Mouse (Mus musculus): Measurements from ENCODE around the gene Mrpl43. TPM values are rescaled to one million over a fixed set of nuclear protein-coding genes. Genes with fewer than 3 reads are reported as not detected.

The Mrpl43 gene
- polyA plus RNA-seq, 1 experiment from 2014 or later = 71.4 TPM

DNA sequence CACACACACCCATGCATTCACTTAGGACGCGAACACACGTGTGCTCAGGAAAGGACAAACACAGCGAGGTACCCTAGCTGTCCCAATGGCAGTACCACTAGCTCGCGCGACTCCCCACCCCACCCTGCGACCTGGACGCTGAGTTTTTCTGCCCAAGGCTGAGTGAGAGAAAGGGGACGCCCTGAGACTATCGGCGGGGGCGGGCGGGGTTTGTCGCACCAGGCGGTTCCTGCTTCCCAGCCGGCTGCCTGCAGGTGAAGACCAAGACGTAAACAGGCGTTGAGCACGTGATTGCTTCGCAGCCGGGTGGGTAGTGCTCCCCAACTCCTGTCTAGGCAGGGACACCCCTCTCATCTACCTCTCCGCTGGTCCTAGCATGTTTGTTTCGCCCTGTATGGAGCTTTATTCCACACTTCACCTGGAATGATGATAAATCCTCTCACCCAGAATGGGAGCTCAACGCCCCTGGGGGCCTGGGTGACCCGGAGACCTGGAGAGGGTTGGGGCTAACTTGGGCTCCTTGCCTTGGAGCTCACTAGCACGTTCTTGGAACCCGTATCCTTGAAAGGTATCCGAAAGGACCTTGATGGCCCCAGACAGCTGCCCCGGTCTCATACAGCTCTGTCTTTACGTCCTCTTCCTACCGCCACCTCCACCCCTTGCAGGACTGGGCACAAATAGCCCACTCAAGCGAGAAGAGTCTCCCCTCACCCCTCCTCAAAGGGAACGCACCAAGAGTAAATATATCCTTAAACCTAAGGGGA, 9.5 kb upstream of the Mrpl43 start:
- no peaks in the 10 kb centered on the region for H3K9me3 ChIP-seq (ENCODE audit: control insufficient read depth, low read length)
- ATAC-seq (replicated peaks; ENCODE audit: low FRiP score) (0 out of 2 replicates have a peak, but pooled peaks have one; percentile 13), DNase-seq (ENCODE audit: low spot score) (peak; percentile 73)
- H3K4me2 ChIP-seq (ENCODE audit: low read depth, low read length, severe bottlenecking) = peak overlapping the region; percentile 90
- H3K4me3 ChIP-seq (ENCODE audit: low read depth, low read length) = peak overlapping the region; percentile 42
- H3K9ac ChIP-seq (ENCODE audit: low read length) = peak overlapping the region; percentile 57
- H3K36me3 ChIP-seq (ENCODE audit: control insufficient read depth, insufficient read depth, low read length) = no peaks in the 10 kb centered on the region; the same call in 1 of the 2 replicates
- H3K27me3 ChIP-seq (ENCODE audit: control insufficient read depth, insufficient read depth, low read length) = no peaks in the 10 kb centered on the region
- peak overlapping the region; percentile 96 for H3K27ac ChIP-seq (ENCODE audit: low read depth, low read length)
- H3K4me1 ChIP-seq (replicated peaks; ENCODE audit: control insufficient read depth, insufficient read depth, low read length) = peaks cover 29% of the 10 kb centered on the region
- WGBS = under 1% methylated on average over 34 of the region's 34 CpGs

DNA sequence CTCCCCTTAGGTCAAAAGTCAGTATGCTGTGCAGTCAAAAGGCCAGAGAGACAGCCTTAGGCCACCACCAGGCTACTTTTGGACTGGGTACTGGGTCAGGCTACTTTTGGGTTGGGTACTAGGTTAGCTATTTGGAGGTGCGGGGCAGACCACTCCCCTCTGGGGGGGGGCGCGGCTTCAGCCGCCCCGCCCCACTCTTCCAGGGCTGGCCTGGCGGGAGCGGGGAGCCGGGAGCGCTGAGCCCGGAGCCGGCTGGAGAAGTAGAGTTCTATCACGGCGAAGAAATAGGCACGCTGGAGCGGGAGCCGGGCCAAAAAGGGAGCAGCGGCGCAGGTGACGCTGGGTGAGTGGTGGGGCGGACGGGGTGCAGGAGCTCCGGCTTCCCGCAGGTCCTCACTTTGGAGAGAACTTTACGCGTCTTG, 8.8 kb upstream of the Mrpl43 start:
- ATAC-seq (replicated peaks; ENCODE audit: low FRiP score) = 0 out of 2 replicates have a peak, but pooled peaks have one; percentile 9
- peak overlapping the region; percentile 90 for H3K4me2 ChIP-seq (ENCODE audit: low read depth, low read length, severe bottlenecking)
- peaks cover 25% of the 10 kb centered on the region for H3K4me1 ChIP-seq (replicated peaks; ENCODE audit: control insufficient read depth, insufficient read depth, low read length)
- H3K9ac ChIP-seq (ENCODE audit: low read length) = peak overlapping the region; percentile 57
- H3K9me3 ChIP-seq (ENCODE audit: control insufficient read depth, low read length) = no peaks in the 10 kb centered on the region
- no peaks in the 10 kb centered on the region for H3K27me3 ChIP-seq (ENCODE audit: control insufficient read depth, insufficient read depth, low read length)
- peak overlapping the region; percentile 42 for H3K4me3 ChIP-seq (ENCODE audit: low read depth, low read length)
- H3K36me3 ChIP-seq (ENCODE audit: control insufficient read depth, insufficient read depth, low read length) = no peaks in the 10 kb centered on the region; the same call in 1 of the 2 replicates
- 1% methylated on average over 25 of the region's 25 CpGs for WGBS
- DNase-seq (ENCODE audit: low spot score) = peak; percentile 75
- 0 out of 2 replicates have a peak overlapping the region, but pooled peaks have one; percentile 25 for H3K27ac ChIP-seq (ENCODE audit: low read depth, low read length)

DNA sequence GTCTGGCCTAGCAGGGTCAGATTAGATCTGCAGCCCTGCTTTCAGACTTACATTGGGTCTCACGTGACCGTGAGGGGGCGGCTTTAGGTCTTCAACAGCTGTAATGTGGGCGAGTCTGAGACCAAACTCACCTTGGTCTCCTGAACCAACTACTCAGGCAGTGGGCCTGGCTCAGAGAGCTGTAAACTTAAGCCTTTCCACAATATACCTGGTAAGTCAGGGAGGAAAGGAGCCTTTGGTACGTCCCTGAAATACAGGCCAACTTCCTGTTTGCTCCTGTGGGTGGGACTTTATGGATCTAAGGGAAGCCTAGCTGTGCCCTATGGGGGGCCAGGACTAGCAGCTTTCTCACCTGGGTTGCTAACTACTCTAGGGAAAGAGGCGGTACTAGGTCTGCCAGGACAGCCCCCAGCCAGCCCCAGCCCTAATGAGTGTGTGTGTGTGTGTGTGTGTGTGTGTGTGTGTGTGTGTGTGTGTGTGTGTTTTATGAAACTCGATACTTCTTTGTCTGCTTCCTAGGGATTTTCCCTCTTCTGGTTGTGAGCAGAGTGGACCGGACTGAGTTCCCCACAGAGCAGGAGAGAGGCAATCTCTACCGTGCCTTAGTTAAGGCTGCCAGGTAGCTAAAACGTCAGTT, 8.2 kb upstream of the Mrpl43 start, which contains the start of gene Lzts2:
Gene Lzts2, plus strand, starts transcription at position 80 of the 637 bp plus-strand sequence.
- Histone ChIP-seq H3K9me3 (ENCODE audit: control insufficient read depth, low read length) (no peaks in the 10 kb centered on the region), H3K4me2 (ENCODE audit: low read depth, low read length, severe bottlenecking) (peak within 1 kb of the TSS; percentile 90), H3K4me1 (replicated peaks; ENCODE audit: control insufficient read depth, insufficient read depth, low read length) (peaks cover 25% of the 10 kb centered on the region), H3K36me3 (ENCODE audit: control insufficient read depth, insufficient read depth, low read length) (no peaks in the 10 kb centered on the region; the same call in 1 of the 2 replicates), H3K27me3 (ENCODE audit: control insufficient read depth, insufficient read depth, low read length) (no peaks in the 10 kb centered on the region), H3K4me3 (ENCODE audit: low read depth, low read length) (peak within 1 kb of the TSS; percentile 42), H3K9ac (ENCODE audit: low read length) (peak within 1 kb of the TSS; percentile 57), H3K27ac (ENCODE audit: low read depth, low read length) (0 out of 2 replicates have a peak within 1 kb of the TSS, but pooled peaks have one; percentile 25)
- 12% methylated on average over 10 of the region's 10 CpGs for WGBS
- DNase-seq (ENCODE audit: low spot score) (peak; percentile 57), ATAC-seq (replicated peaks; ENCODE audit: low FRiP score) (no peak)

DNA sequence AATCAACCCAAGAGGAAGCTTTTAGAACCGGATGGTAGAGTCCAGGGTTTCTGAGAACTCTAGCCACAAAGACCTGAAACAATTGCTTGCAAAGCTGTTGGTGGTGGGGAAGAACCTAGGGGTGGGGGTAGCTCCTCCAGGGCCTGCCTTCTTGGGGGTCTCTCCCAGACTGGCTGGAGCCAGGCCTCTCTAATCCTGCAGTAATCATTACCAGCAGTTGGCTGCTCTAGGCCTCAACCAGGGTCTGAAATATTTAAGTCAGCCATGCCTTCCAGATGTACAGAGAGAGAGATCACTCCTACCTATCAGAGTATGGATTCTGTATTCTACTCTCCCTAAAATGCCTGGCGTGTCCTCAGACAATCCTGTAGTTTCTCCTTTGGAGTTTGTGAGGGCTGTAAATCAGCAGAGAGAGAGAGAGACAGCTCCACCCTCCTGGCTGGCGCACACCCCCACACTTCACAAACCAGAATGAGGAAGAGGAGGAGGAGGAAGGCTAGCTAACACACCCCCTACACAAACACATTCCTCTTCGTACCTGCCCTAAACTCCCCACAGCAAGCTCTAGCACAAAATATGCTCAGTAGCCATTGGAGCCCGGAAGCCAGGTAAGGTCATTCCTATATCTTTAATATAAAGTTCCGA, 7.5 kb upstream of the Mrpl43 start:
- no peak for DNase-seq (ENCODE audit: low spot score)
- ATAC-seq (replicated peaks; ENCODE audit: low FRiP score) = no peak
- H3K9ac ChIP-seq (ENCODE audit: low read length) = no peak overlapping the region
- no peaks in the 10 kb centered on the region; the same call in 1 of the 2 replicates for H3K36me3 ChIP-seq (ENCODE audit: control insufficient read depth, insufficient read depth, low read length)
- no peak overlapping the region for H3K27ac ChIP-seq (ENCODE audit: low read depth, low read length)
- no peak overlapping the region for H3K4me2 ChIP-seq (ENCODE audit: low read depth, low read length, severe bottlenecking)
- no peaks in the 10 kb centered on the region for H3K9me3 ChIP-seq (ENCODE audit: control insufficient read depth, low read length)
- 64% methylated on average over 6 of the region's 6 CpGs for WGBS
- H3K4me1 ChIP-seq (replicated peaks; ENCODE audit: control insufficient read depth, insufficient read depth, low read length) = peaks cover 24% of the 10 kb centered on the region
- H3K27me3 ChIP-seq (ENCODE audit: control insufficient read depth, insufficient read depth, low read length) = no peaks in the 10 kb centered on the region
- H3K4me3 ChIP-seq (ENCODE audit: low read depth, low read length) = no peak overlapping the region

DNA sequence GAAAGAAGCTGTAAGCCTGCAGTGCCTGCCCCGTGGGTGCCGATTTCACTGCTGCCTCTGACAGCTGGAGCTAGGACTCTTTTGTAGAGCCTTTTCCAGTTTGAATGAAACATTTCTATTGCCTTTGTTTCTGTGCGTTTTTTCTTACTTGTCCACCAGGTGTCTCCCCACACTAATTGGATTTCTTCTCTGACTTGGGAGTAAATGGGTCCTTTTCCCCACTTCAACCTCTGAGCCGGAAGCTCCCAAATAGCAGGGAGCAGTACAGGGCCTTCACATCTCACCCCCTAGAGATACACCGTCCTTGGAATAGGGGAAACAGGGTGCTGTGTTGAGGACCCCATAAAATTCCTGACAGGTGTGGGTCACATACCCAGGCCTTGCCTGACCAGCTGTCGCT, 6.4 kb upstream of the Mrpl43 start:
- Histone ChIP-seq H3K4me2 (ENCODE audit: low read depth, low read length, severe bottlenecking) (no peak overlapping the region), H3K9me3 (ENCODE audit: control insufficient read depth, low read length) (no peaks in the 10 kb centered on the region), H3K4me3 (ENCODE audit: low read depth, low read length) (no peak overlapping the region), H3K4me1 (replicated peaks; ENCODE audit: control insufficient read depth, insufficient read depth, low read length) (peaks cover 22% of the 10 kb centered on the region), H3K27me3 (ENCODE audit: control insufficient read depth, insufficient read depth, low read length) (no peaks in the 10 kb centered on the region), H3K27ac (ENCODE audit: low read depth, low read length) (0 out of 2 replicates have a peak overlapping the region, but pooled peaks have one; percentile 50), H3K9ac (ENCODE audit: low read length) (peak overlapping the region; percentile 27; the same call in 1 of the 2 replicates), H3K36me3 (ENCODE audit: control insufficient read depth, insufficient read depth, low read length) (no peaks in the 10 kb centered on the region; the same call in 1 of the 2 replicates)
- no peak for DNase-seq (ENCODE audit: low spot score)
- WGBS = 39% methylated on average over 6 of the region's 6 CpGs
- no peak for ATAC-seq (replicated peaks; ENCODE audit: low FRiP score)

DNA sequence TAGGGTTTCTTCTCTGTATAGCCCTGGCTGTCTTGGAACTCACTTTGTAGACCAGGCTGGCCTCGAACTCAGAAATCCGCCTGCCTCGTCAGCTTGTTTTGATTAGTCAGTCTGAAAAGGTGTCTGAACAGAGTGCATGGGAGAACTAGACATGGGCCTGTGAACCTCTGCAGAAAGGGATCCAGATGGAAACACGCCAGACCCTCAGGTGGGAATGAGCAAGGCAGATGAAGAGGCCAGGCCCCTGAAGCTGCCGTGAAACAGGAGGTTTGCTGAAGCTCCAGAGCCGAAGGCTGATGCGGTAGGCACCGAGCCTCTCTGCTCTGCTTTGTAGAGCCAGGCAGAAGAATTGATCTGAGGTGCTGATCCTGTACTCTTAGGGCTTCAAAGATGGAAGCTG, 6.0 kb upstream of the Mrpl43 start:
- Histone ChIP-seq H3K4me2 (ENCODE audit: low read depth, low read length, severe bottlenecking) (no peak overlapping the region), H3K4me1 (replicated peaks; ENCODE audit: control insufficient read depth, insufficient read depth, low read length) (peaks cover 25% of the 10 kb centered on the region), H3K9ac (ENCODE audit: low read length) (peak overlapping the region; percentile 27; the same call in 1 of the 2 replicates)

DNA sequence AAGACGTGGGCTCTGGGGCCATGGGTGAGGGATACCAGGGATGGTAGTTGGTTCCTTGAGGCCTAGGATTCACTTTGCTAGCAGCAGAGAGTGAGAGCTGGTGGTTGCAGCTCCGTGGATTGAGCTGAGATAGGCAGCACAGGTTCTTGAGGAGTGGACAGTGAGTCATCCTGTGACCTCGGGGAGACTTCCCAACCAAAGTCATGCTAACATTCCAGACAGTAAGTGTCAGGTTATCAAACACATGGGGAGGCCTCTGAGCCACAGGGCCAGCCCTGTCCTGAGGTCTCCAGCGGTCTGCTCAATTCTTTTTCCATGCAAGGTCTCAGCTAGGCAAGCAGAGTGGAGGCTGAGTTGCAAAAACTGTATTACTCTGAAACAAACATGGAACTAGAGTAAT, 4.4 kb upstream of the Mrpl43 start:
- Histone ChIP-seq H3K27ac (ENCODE audit: low read depth, low read length) (no peak overlapping the region), H3K4me2 (ENCODE audit: low read depth, low read length, severe bottlenecking) (no peak overlapping the region), H3K4me3 (ENCODE audit: low read depth, low read length) (no peak overlapping the region), H3K4me1 (replicated peaks; ENCODE audit: control insufficient read depth, insufficient read depth, low read length) (peaks cover 18% of the 10 kb centered on the region), H3K36me3 (ENCODE audit: control insufficient read depth, insufficient read depth, low read length) (no peaks in the 10 kb centered on the region; the same call in 1 of the 2 replicates), H3K9ac (ENCODE audit: low read length) (no peak overlapping the region), H3K27me3 (ENCODE audit: control insufficient read depth, insufficient read depth, low read length) (no peaks in the 10 kb centered on the region), H3K9me3 (ENCODE audit: control insufficient read depth, low read length) (no peaks in the 10 kb centered on the region)
- ATAC-seq (replicated peaks; ENCODE audit: low FRiP score) (no peak), DNase-seq (ENCODE audit: low spot score) (no peak)
- WGBS = 90% methylated on average over 4 of the region's 4 CpGs

More for the DNA sequence above, 6.0 kb upstream of the Mrpl43 start:
- DNase-seq (ENCODE audit: low spot score) (peak; percentile 52), ATAC-seq (replicated peaks; ENCODE audit: low FRiP score) (no peak)
- Histone ChIP-seq H3K4me3 (ENCODE audit: low read depth, low read length) (no peak overlapping the region), H3K9me3 (ENCODE audit: control insufficient read depth, low read length) (no peaks in the 10 kb centered on the region), H3K27ac (ENCODE audit: low read depth, low read length) (0 out of 2 replicates have a peak overlapping the region, but pooled peaks have one; percentile 50), H3K36me3 (ENCODE audit: control insufficient read depth, insufficient read depth, low read length) (no peaks in the 10 kb centered on the region; the same call in 1 of the 2 replicates), H3K27me3 (ENCODE audit: control insufficient read depth, insufficient read depth, low read length) (no peaks in the 10 kb centered on the region)
- WGBS = 84% methylated on average over 8 of the region's 8 CpGs
